Mouse (Mus musculus) left cerebral cortex, postnatal 10 days (tissue): ENCODE results near the gene Zp3r. TPM values are rescaled to one million over a fixed set of nuclear protein-coding genes. Genes with fewer than 3 reads are reported as not detected.
"Not testable (repeated sequence)": the region's sequence is repeated elsewhere in the genome, so short reads cannot be mapped to it uniquely, and the experiment has no call there.

Experiments
- DNase-seq, 2 experiments: peaks; one replicate each; pipeline ENCODE4 v3.0.0; 2021 to 2022; ENCODE audit warnings: low spot score in 2 of 2, mixed read lengths in 1 of 2; ENCODE audit errors: extremely low spot score in 1 of 2
- intact Hi-C: fragments of 180-260 bp; cut with DNase I; formaldehyde crosslinking; loops from one replicate; pipeline ENCODE4 v1.15.1; 2025
- total RNA-seq, 2 experiments: library from RNA; stranded (reverse); gene quantifications; 2 replicates each; pipeline ENCODE4 v1.2.3; 2021

The Zp3r gene
- total RNA-seq, result not detected

DNA sequence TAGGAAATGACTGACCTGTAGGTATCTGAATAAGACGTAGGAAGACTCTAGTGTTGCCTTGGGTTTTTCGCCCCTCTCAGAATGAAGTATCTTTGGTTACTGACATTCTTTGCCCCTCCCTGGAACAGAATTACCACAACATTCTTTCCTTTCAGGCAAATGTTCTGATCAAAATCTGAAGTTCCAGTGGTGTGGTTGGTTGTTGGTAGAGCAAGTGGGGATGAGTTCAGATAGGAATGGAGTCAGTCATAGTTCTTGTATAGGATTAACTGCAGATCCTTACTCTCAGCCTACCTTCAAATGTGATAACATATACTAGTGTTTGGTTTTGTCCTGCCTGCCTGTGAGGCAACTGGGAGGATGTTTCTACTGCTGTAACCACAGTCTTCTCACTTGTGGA, at the start of gene Zp3r:
Zp3r (minus strand) TSS at position 101 of the 400 bp plus-strand sequence.
- DNase-seq, result no peak
- intact Hi-C loops, result no loop called here

DNA sequence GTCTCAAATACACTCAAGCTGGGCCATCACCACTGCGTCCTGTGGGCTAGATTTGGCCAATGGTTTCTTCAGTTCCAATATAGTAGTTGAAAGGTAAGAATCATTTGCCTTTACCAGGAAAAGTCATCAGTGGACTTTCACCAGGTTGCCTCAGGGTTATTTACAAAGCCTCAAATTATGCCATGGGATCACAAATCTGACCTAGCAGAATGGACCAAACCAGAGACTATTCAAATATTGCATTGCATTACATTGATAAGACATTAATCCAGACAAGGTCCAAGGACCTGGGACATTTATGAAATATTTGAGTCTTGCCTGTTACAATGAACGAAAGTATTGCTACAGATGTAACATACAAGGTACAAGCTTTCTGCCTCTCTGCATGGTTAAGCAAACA, 49.1 kb upstream of the Zp3r start:
- DNase-seq, result no peak
- intact Hi-C loops, result no loop called here

GRCm38 (mm10) chr1:130663576-130663975, 34.2 kb upstream of the Zp3r start:
- DNase-seq, intact Hi-C loops: not testable (repeated sequence)

DNA sequence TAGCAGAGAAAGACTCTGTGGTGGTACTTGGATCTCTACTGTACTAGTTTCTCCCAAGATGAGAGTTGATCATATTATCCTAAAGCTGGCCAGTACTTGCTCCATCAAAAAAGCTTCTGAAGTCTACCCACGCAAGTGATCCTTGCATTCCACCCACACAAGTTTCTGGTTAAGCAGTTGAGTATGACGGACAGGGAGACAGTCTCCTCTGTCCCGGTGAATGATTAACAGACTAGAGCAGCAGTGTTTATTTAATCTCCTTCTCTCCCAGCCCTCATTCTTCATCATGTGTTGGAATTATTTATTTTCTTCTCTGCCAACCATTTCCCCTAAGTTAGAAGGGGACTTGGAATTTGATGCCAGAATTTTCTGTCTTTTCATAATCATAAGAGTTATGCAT, 32.0 kb upstream of the Zp3r start, which contains the start of gene C4bp:
C4bp (minus strand) TSS at position 179 of the 400 bp plus-strand sequence.
- no peak for DNase-seq
- intact Hi-C loops, result no loop called here

DNA sequence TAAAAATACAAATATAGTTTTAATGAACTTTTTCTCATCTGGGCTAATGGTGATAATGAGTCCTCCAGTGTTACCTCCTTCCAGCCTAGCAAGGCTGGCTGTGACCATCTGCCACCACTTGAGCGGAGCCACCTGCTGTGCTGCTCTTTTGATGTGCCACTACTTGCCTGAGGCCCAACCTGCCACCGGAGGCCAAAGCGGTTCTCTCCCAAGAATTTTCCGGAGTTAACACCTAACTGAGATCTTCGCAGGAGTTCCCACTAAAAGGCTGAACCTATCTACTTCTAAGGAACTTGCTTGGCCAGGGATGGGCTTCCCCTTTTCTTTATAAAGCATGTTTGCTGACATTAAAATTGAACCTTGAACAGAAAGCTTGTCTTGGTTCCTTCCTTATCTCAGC, 30.2 kb upstream of the Zp3r start:
- DNase-seq, intact Hi-C loops: not testable (repeated sequence)

- intact Hi-C loops, result no loop called here
- DNase-seq, result no peak
Observed at GRCm38 (mm10) chr1:130644103-130644502, 14.7 kb upstream of the Zp3r start.

- DNase-seq, result no peak
- intact Hi-C loops, result no loop called here
Observed at GRCm38 (mm10) chr1:130640967-130641366, 11.5 kb upstream of the Zp3r start.

DNA sequence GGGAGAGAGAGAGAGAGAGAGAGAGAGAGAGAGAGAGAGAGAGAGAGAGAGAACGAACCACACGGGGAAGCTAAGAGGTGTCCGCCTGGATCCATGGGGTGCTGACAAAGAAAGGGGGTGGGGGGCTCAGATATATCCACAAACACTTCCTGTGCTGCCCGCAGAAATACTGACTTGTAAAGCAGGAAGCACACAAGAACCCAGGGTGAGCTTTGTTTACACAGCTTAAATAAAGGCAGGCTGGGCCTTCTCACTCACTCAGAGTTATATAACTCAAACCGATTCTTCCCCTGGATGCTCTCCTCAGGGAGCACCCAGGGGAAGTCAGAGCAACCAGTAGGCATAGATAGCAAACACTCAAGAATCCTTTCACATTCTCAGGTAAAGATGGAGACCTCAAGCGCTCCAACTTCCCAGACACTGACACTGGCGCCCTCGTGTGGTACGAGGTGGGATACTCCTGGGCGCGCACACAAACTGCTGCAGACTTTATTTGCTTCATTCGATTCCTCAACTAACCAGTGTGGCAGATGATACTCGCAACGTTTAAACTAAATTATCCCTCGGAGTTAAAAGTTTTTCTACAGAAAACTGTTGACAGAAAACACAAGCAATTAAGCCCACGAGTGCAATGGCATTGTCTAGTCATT, 4.5 kb upstream of the Zp3r start:
- peak; percentile 55 to 69 for DNase-seq
- intact Hi-C loops, result loop anchor here (2.0 kb wide), 1 partner anchor 85 kb away; no protein-coding TSS in a partner anchor

DNA sequence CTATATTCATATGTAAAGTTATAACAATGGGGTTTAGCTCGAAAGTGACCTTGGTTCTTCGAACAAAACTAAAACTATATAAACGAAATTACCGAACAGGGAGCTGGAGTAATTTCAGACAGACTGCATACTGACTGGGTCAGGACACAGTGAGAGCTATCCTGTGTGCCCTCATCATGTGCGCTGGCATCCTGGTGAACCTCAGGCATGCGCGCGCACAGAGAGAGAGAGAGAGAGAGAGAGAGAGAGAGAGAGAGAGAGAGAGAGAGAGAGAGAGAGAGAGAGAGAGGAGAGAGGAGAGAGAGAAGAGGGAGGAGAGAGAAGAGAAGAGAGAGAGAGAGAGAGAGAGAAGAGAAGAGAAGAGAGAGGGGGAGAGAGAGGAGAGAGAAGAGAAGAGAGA, 3.9 kb upstream of the Zp3r start:
- intact Hi-C loops, result no loop called here
- DNase-seq, result no peak

- intact Hi-C loops, result no loop called here
- no peak for DNase-seq
Observed at GRCm38 (mm10) chr1:130596291-130596690, 33.1 kb downstream of the Zp3r start.

DNA sequence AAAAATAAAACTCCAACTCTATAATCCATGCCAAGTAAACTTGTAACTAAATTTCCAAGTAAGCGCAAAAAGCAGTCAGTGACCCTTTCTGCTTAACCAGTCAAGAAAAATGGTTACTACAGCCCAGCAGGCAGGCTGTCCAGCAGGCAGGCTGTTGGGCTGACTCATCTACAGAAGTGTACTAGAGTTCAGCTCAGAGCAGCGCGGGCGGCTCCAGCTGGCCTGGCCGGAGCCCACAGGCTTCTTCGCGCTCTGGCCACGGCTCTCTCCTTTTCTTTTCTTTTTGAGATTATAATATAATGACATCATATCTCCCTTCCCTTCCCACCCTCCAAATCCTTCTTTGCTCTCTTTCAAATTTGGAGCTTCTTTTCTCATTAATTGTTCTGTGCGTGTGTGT, 40.8 kb downstream of the Zp3r start:
- no peak for DNase-seq
- intact Hi-C loops, result no loop called here

DNA sequence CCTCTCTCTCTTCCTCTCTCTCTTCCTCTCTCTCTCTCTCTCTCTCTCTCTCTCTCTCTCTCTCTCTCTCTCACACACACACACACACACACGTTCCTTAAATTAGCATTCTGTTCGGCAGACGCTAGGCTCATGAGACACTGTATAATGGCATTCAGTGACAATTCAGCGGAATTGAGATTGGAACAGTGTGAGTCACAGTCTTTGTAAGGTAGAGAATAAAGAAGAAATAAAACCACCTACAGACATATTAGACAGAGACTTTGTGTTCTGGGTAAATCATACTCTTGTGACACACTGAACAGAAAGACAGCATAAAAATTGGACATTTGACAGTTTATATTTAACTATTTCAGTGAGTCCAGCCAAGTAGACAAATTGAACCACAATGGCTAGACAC, 53.0 kb downstream of the Zp3r start:
- intact Hi-C loops, result no loop called here
- DNase-seq, result no peak

GRCm38 (mm10) chr1:130575962-130576361, 53.5 kb downstream of the Zp3r start:
- intact Hi-C loops, result no loop called here
- peak; percentile 35 to 51 for DNase-seq

DNA sequence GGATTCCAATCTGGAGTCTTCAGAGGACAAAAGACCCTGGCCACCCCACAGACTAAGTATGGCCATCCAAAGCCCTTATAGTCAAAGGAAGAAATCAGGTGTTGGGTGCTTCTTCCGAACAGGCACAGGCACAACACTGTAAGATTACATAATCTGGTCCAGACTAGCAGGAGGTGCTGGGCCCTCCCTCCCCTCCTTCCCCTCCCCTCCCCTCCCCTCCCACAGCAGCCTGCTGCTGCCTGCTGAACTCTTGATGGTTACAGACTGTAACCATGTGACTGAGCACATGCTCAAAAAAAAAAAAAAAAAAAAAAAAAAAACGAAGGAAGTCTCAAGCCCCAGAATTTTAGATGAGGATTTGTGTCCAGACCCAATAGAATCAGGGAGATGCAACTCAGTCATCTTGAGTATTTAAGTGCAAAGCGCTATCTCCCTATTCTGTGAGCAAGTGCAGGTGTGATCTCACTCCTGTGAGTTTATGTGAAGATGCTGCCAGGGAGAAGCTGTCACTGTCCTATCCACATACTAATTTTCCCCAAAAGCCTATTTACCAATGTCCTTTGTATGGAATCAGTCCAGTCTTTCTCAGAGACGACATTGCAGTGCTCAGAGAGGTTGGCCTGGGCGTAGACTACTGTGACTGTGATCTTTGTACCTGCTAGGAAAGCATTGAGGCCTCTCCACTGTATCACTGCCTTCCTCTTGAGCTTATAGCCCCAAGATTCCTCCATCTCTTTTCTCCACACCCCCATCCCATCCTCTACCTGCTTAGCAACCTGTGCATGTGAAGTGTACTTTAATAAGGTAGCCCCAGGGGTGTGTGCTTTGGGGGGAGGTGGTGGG, 77.8 kb downstream of the Zp3r start:
- no peak for DNase-seq
- intact Hi-C loops, result no loop called here

- peak in 1 of 2 experiments; percentile 63 for DNase-seq
- intact Hi-C loops, result no loop called here
Observed at GRCm38 (mm10) chr1:130550242-130551167, 78.9 kb downstream of the Zp3r start.

GRCm38 (mm10) chr1:130549698-130550097, 79.7 kb downstream of the Zp3r start:
- intact Hi-C loops, result loop anchor here (2.0 to 10.0 kb wide), 2 partner anchors 85 to 505 kb away; no protein-coding TSS in a partner anchor
- DNase-seq, result no peak

DNA sequence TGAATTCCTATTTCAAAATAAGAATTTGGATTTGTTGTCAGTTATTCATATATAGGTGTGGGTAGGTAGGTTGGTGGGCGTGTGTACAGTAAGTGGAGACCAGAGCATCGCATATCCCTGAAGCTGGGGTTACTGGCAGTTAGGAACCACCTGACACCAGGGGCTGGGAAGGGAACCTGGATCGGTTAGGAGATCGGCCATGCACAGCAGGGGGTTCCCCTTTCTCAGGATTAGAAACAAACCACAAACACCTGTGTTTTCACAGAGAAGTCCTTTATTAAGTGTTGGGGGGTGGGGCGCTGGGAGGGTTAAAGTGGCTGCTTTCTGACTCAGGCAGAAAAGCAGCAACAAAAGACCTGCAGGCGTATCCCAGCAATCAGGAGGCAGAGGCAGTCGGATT, 80.3 kb downstream of the Zp3r start:
- DNase-seq, result peak in 1 of 2 experiments; percentile 34
- intact Hi-C loops, result loop anchor here (2.0 to 10.0 kb wide), 2 partner anchors 86 to 506 kb away; no protein-coding TSS in a partner anchor

GRCm38 (mm10) chr1:130547674-130548429, 81.6 kb downstream of the Zp3r start:
- peak in 1 of 2 experiments; percentile 46 for DNase-seq
- intact Hi-C loops, result loop anchor here (2.0 to 10.0 kb wide), 2 partner anchors 87 to 507 kb away; no protein-coding TSS in a partner anchor
